Mouse (Mus musculus) neural tube, embryonic 12.5 days (tissue): ENCODE measurements around the gene Gnb2. TPM values are rescaled to one million over a fixed set of nuclear protein-coding genes. Genes with fewer than 3 reads are reported as not detected.

Experiments used
- ATAC-seq: fragments of 200-750 bp; cut with Nextera tagmentation; 2 replicates; pipeline ENCODE4 v1.8.0; 2017; ENCODE audit warnings: low read depth, mild to moderate bottlenecking, moderate TSS enrichment, moderate library complexity; ENCODE audit not compliant: low FRiP score
- H3K27ac ChIP-seq: fragments of 300-500 bp; sonication (generic); 2 replicates; pipeline ENCODE4 v1.5.1; 2016
- H3K27me3 ChIP-seq: fragments of 300-500 bp; sonication (generic); replicated peaks from 2 replicates; pipeline ENCODE4 v1.6.1; 2016; ENCODE audit warnings: mild to moderate bottlenecking
- H3K36me3 ChIP-seq: fragments of 300-500 bp; sonication (generic); 2 replicates; pipeline ENCODE4 v1.6.1; 2016; ENCODE audit warnings: mild to moderate bottlenecking
- H3K4me1 ChIP-seq: fragments of 300-500 bp; sonication (generic); 2 replicates; pipeline ENCODE4 v1.6.1; 2016
- H3K4me2 ChIP-seq: fragments of 300-500 bp; sonication (generic); replicated peaks from 2 replicates; pipeline ENCODE4 v1.6.1; 2016; ENCODE audit warnings: mild to moderate bottlenecking
- H3K4me3 ChIP-seq: fragments of 300-500 bp; sonication (generic); 2 replicates; pipeline ENCODE4 v1.5.1; 2016
- H3K9ac ChIP-seq: fragments of 300-500 bp; sonication (generic); 2 replicates; pipeline ENCODE4 v1.6.1; 2016; ENCODE audit warnings: mild to moderate bottlenecking
- H3K9me3 ChIP-seq: fragments of 300-500 bp; sonication (generic); 2 replicates; pipeline ENCODE4 v1.6.1; 2016; ENCODE audit warnings: mild to moderate bottlenecking
- WGBS: fragments of 180-500 bp; shearing (Covaris S2); methylation state at CpG from one replicate; pipeline ENCODE4 v1.1.7; 2016; 5-methylcytosine and 5-hydroxymethylcytosine counted together
- polyA plus RNA-seq: library from polyadenylated mRNA; unstranded; fragments of >200 nt; fragmentation: Nextera tagmentation; extraction: Ambion mirVana; gene quantifications from 2 replicates; pipeline ENCODE4 v1.2.1, GENCODE M21; 2016

Gnb2 gene
- polyA plus RNA-seq, 1 experiment from 2014 or later, result 468 TPM

DNA sequence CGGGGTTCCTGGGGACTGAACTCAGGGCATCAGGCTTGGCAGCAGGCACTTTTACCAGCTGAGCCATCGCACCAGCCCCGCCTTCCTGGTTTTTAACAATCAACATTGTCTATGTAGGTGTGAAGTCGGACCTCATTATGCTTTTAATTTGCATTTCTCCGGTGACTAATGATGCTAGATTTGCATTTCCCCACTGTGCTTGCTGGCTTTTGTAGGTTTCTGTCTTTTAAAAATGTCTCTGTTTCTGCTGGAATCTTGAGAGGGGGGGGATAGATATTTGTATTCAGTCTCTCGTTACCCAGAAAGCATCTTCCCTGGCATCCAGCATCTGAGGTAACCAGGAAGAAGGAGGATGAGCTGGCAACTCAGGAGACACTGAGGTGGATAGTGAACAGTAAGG, 28.2 kb upstream of the Gnb2 start:
- ATAC-seq, result no peak
- Histone ChIP-seq H3K9me3 (no peaks in the 10 kb centered on the region), H3K4me3 (no peak overlapping the region), H3K9ac (no peak overlapping the region), H3K4me2 (no peak overlapping the region), H3K27ac (no peak overlapping the region), H3K27me3 (0 out of 2 replicates have a peak, but pooled peaks cover 3% of the 10 kb centered on the region), H3K4me1 (no peaks in the 10 kb centered on the region), H3K36me3 (no peaks in the 10 kb centered on the region)
- 64% methylated on average over 6 of the region's 6 CpGs for WGBS

DNA sequence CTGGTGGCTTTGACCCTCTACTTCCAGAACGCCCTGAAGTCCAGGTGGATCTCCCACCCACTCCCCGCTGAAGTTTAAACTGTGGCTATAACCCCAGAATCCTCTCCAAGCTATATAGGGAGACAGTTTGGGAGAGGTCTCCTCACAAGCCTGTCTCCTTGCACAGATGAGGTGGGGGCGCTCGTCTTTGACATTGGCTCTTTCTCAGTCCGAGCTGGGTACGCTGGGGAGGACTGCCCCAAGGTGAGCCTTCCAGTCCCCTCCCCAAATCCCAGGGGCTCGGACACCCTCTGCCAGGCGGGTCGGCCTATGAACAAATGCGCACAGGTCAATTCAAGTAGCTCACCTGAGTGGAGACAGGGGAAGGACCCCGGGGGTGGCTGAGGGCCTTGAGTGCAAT, 20.6 kb upstream of the Gnb2 start:
- Histone ChIP-seq H3K9me3 (no peaks in the 10 kb centered on the region), H3K36me3 (no peaks in the 10 kb centered on the region), H3K4me3 (peak overlapping the region; percentile 52), H3K4me2 (peak overlapping the region; percentile 60), H3K9ac (peak overlapping the region; percentile 59), H3K27me3 (0 out of 2 replicates have a peak, but pooled peaks cover 4% of the 10 kb centered on the region), H3K4me1 (peaks cover 6% of the 10 kb centered on the region; the same call in 1 of the 2 replicates), H3K27ac (0 out of 2 replicates have a peak overlapping the region, but pooled peaks have one; percentile 32)
- 56% methylated on average over 11 of the region's 11 CpGs for WGBS
- no peak; the same call in none of the 2 replicates for ATAC-seq

DNA sequence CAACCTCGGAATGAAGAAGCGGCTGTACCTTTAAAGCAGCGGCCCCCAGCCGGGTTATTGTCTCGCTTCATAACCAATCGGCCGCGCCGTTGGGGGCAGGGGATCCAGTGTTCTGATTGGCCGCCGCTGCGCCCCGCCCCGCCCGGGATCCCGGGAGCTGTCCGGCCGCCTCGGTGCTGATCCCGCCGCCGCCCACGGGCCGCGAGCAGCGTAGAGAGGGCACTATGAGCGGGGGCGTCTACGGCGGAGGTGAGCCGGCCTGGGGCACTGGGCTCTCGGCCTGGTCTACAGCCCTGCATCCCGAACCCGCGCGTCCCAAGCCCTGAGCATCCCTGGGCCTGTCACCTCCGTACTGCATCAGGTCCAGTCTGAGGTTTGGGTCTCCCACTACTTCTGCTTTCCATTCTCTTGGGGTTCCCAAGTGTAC, 20.1 kb upstream of the Gnb2 start, which contains the start of gene Actl6b:
TSS of gene Actl6b (plus strand) at position 107 of the 427 bp plus-strand sequence.
- H3K4me2 ChIP-seq, result peak within 1 kb of the TSS; percentile 60
- 0 out of 2 replicates have a peak, but pooled peaks cover 4% of the 10 kb centered on the region for H3K27me3 ChIP-seq
- H3K9ac ChIP-seq, result peak within 1 kb of the TSS; percentile 59
- peak within 1 kb of the TSS; percentile 52 for H3K4me3 ChIP-seq
- WGBS, result 2% methylated on average over 37 of the region's 37 CpGs
- H3K36me3 ChIP-seq, result no peaks in the 10 kb centered on the region
- no peaks in the 10 kb centered on the region for H3K9me3 ChIP-seq
- H3K4me1 ChIP-seq, result peaks cover 6% of the 10 kb centered on the region; the same call in 1 of the 2 replicates
- peak within 1 kb of the TSS; percentile 32; the same call in 1 of the 2 replicates for H3K27ac ChIP-seq
- ATAC-seq, result peak; percentile 93

DNA sequence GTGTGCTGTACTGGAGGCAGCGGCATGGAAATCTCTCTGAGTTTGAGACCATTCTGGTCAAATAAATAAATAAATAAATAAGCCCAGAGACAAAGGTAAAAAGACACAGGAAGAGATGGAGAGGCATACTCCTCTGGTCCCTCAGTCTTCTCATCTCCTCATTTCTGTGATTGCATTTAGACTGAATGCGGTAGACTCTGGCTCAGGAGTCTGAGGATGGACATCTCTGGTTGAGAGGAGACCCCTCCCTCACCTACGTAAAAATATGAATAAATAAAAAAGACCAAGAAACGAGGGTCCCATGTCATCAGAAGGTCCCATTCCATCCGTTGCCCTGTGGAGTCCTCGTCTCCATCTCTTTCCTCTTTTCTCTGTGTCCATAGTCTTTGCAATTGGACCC, 19.7 kb upstream of the Gnb2 start:
- H3K36me3 ChIP-seq, result no peaks in the 10 kb centered on the region
- peaks cover 6% of the 10 kb centered on the region; the same call in 1 of the 2 replicates for H3K4me1 ChIP-seq
- 29% methylated on average over 6 of the region's 6 CpGs for WGBS
- no peak; the same call in 1 of the 2 replicates for ATAC-seq
- peak overlapping the region; percentile 60 for H3K4me2 ChIP-seq
- no peaks in the 10 kb centered on the region for H3K9me3 ChIP-seq
- H3K27me3 ChIP-seq, result 0 out of 2 replicates have a peak, but pooled peaks cover 4% of the 10 kb centered on the region
- no peak overlapping the region for H3K27ac ChIP-seq
- H3K9ac ChIP-seq, result no peak overlapping the region
- peak overlapping the region; percentile 52 for H3K4me3 ChIP-seq

DNA sequence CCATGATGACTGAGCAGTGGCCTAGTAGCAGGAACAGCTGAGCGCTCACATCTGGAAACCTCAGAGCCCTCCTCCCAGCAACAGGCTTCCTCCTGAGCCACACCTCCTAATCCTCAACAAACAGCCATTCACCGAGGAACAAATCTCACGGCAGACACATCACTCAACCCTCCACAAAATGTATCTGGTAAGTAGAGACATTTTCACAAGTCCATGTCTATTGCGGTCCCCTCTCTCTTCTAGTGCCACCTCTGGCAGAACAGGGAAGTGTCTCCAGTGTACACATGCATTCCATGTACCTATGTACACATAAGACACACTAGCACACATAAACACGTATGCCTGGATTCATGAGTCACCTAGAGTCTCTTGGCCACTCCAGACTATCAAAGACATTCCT, 17.8 kb upstream of the Gnb2 start:
- 74% methylated on average over 5 of the region's 5 CpGs for WGBS
- ATAC-seq, result no peak
- Histone ChIP-seq H3K4me1 (peaks cover 6% of the 10 kb centered on the region; the same call in 1 of the 2 replicates), H3K27ac (no peak overlapping the region), H3K4me2 (no peak overlapping the region), H3K4me3 (no peak overlapping the region), H3K36me3 (no peaks in the 10 kb centered on the region), H3K9ac (no peak overlapping the region), H3K27me3 (0 out of 2 replicates have a peak, but pooled peaks cover 4% of the 10 kb centered on the region), H3K9me3 (no peaks in the 10 kb centered on the region)

DNA sequence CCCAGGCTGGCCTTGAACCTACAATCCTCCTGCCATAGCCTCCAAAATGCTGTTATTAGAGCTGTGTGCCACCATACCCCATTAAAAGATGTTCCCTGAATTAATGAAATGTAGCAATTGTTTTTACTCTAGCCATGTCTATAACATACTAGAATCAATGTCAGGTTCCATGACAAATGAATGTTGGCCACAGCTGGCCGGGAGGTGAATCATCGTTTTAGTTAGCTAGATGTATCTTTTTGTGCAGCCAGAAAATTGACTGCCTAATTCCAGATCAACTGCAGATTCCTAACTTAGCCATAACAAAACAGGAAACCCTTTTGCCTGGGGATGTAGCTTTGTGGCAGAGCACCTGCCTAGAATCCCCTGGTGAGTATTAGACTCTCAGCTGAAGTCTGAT, 16.5 kb upstream of the Gnb2 start:
- H3K27me3 ChIP-seq, result 0 out of 2 replicates have a peak, but pooled peaks cover 4% of the 10 kb centered on the region
- H3K27ac ChIP-seq, result no peak overlapping the region
- H3K9me3 ChIP-seq, result no peaks in the 10 kb centered on the region
- no peak overlapping the region for H3K9ac ChIP-seq
- H3K4me3 ChIP-seq, result no peak overlapping the region
- peaks cover 6% of the 10 kb centered on the region; the same call in 1 of the 2 replicates for H3K4me1 ChIP-seq
- 88% methylated on average over 2 of the region's 2 CpGs for WGBS
- H3K4me2 ChIP-seq, result no peak overlapping the region
- no peaks in the 10 kb centered on the region for H3K36me3 ChIP-seq
- ATAC-seq, result no peak

DNA sequence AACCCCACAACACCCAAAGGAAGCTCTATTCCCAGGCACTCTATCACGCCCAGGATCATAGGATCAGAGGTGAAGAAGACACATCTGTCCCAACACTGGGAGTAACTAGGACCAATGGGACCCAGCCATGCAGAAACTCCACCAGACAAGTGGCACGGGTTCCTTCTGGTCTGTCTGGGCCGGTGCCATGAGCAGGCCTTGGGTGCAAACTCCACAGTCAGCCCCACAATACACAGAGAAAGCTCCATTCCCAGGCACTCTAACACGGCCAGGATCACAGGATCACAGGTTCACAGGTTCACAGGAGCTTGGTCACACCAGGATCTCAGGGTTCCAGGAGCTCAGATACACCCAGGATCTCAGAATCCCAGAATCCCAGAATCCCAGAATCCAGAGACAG, 12.3 kb upstream of the Gnb2 start:
- Histone ChIP-seq H3K9me3 (no peaks in the 10 kb centered on the region), H3K4me1 (no peaks in the 10 kb centered on the region), H3K4me3 (no peak overlapping the region), H3K9ac (no peak overlapping the region), H3K4me2 (no peak overlapping the region), H3K27me3 (no peaks in the 10 kb centered on the region), H3K27ac (no peak overlapping the region), H3K36me3 (no peaks in the 10 kb centered on the region)
- 84% methylated on average over 4 of the region's 4 CpGs for WGBS
- ATAC-seq, result no peak

DNA sequence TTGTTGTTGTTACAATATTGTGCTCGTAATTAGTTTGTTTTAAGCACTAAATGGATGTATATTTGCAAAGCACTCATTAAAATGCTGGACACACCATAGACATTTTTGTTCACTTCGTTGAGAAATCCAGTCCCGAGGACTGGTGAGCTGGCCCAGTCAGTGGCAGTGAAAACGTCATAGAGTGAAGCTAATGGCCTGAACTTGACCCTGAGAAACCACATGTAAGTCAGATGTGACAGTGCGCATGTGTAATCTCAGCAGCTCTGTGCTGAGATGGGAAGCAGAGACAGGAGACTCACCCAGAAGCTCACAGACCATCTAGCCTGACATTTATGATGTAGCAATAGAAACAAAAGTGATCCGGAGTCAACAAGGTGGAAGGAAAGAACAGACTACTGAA, 11.6 kb upstream of the Gnb2 start:
- no peak overlapping the region for H3K4me3 ChIP-seq
- H3K36me3 ChIP-seq, result no peaks in the 10 kb centered on the region
- H3K27me3 ChIP-seq, result no peaks in the 10 kb centered on the region
- H3K4me2 ChIP-seq, result no peak overlapping the region
- H3K9ac ChIP-seq, result no peak overlapping the region
- no peaks in the 10 kb centered on the region for H3K9me3 ChIP-seq
- ATAC-seq, result no peak
- no peak overlapping the region for H3K27ac ChIP-seq
- 59% methylated on average over 6 of the region's 6 CpGs for WGBS
- no peaks in the 10 kb centered on the region for H3K4me1 ChIP-seq

DNA sequence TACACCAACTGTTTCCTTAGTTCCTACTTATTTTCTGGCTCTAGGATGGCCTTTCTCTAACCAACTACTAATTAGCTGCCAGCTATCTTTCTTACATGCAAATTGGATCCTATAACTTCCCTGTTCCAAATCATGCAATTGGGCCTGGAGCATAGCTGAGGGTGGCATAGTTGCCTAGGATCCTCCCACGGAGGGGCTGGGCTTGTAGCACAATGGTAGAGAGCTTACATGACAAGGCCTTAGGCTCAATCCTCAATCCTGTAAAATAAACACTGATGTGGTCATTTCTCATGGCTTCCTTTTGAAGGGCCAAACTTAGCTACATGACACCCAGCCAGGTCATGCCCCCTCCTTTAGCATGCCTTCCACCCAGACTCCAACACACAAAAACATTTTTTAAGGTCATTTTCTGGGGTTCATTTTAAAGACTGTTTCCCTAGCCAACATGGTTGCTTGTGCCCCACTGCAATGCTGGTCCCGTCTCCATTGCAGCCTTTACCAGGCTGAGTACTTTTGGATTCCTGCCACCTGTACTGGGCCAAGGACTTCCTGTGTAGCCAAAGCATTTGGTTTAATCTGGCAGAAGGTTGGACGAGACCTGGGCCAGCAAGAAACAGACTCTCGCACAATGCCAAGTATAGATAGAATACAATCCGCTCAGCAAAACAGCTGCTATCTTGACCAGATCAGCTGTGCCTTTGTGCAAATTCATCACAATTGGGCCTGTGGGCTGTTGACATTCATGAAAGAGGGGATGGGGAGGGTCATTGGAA, 8.6 kb upstream of the Gnb2 start:
- no peaks in the 10 kb centered on the region for H3K36me3 ChIP-seq
- H3K4me3 ChIP-seq, result no peak overlapping the region
- H3K9ac ChIP-seq, result no peak overlapping the region
- H3K27me3 ChIP-seq, result no peaks in the 10 kb centered on the region
- H3K4me2 ChIP-seq, result no peak overlapping the region
- H3K9me3 ChIP-seq, result no peaks in the 10 kb centered on the region
- no peak for ATAC-seq
- H3K27ac ChIP-seq, result no peak overlapping the region
- 78% methylated on average over 5 of the region's 5 CpGs for WGBS
- no peaks in the 10 kb centered on the region for H3K4me1 ChIP-seq

DNA sequence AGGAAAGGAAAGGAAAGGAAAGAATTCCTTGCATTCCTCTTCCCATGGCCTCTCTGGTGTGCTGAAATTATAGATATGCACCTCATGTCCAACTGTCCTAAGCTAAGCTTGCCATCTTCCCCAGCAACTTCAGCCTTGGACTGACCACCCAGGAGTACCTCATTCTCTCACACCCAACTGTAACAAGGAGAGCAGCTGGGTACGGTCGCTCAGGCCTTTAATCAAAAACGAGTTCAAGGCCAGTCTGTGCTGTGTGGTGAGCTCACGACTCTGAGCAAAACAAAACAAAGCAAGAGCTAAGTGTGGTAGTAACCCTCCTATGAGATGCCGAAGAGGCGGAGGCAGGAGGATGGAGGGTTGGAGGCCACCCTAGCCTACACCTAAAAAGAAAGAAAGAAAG, 7.7 kb upstream of the Gnb2 start:
- no peak for ATAC-seq
- H3K9ac ChIP-seq, result no peak overlapping the region
- no peak overlapping the region for H3K4me2 ChIP-seq
- H3K4me3 ChIP-seq, result no peak overlapping the region
- no peaks in the 10 kb centered on the region for H3K9me3 ChIP-seq
- no peaks in the 10 kb centered on the region for H3K4me1 ChIP-seq
- H3K27me3 ChIP-seq, result no peaks in the 10 kb centered on the region
- no peaks in the 10 kb centered on the region for H3K36me3 ChIP-seq
- H3K27ac ChIP-seq, result no peak overlapping the region
- WGBS, result 69% methylated on average over 6 of the region's 6 CpGs

DNA sequence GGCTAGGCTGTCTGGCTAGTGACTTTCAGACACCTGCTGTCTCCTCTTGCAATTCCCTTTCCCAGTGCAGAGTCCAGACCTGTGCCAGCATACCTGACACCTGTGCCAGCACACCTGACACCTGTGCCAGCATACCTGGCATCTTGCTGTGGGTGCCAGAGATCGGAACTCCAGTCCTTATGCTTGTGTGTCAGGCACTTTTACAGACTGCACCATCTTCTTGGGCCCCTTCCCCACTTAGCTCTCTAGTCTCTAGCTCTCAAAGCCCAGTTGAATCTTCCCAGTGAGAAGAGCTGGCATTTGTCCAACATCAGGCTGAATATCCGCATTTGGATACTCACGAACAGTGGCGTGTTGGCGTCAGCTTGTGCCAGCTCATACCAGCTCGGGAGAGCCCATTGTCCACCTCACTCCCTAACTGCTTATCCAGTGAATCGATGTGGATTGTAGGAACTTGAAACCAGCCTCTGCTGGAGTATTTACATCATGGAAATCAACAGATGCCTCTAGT, 6.0 kb upstream of the Gnb2 start:
- H3K4me3 ChIP-seq, result no peak overlapping the region
- no peak overlapping the region for H3K4me2 ChIP-seq
- H3K27ac ChIP-seq, result no peak overlapping the region
- ATAC-seq, result no peak
- 74% methylated on average over 7 of the region's 7 CpGs for WGBS
- no peaks in the 10 kb centered on the region for H3K36me3 ChIP-seq
- H3K4me1 ChIP-seq, result no peaks in the 10 kb centered on the region
- no peaks in the 10 kb centered on the region for H3K27me3 ChIP-seq
- H3K9ac ChIP-seq, result no peak overlapping the region
- no peaks in the 10 kb centered on the region for H3K9me3 ChIP-seq

DNA sequence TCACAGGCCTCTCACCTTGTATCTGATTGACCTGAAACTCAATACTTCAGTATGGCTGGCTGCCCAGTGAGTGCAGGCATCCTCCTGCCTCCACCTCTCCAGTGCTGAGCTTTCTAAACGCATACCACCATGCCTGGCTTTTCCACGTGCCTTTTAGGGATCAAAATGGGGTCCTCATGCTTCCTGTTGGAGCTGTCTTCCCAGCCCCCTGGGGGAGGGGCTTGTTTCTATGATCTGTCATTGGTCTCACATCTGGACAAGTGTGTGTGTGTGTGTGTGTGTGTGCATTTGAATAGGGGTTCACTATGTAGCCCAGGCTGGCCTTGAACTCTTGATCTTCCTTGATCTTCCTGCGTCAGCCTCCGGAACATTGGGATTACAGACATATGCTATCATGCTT, 4.2 kb upstream of the Gnb2 start:
- WGBS, result 79% methylated on average over 4 of the region's 4 CpGs
- Histone ChIP-seq H3K4me3 (no peak overlapping the region), H3K27me3 (no peaks in the 10 kb centered on the region), H3K9me3 (no peaks in the 10 kb centered on the region), H3K9ac (no peak overlapping the region), H3K4me1 (no peaks in the 10 kb centered on the region), H3K36me3 (no peaks in the 10 kb centered on the region), H3K27ac (no peak overlapping the region), H3K4me2 (no peak overlapping the region)
- no peak for ATAC-seq
